Mouse (Mus musculus): ENCODE measurements around the gene Pgd. TPM values are rescaled to one million over a fixed set of nuclear protein-coding genes. Genes with fewer than 3 reads are reported as not detected.
"Not testable (repeated sequence)": the region's sequence is repeated elsewhere in the genome, so short reads cannot be mapped to it uniquely, and the experiment has no call there.

The Pgd gene
- 108 and 115 TPM in 2 replicates for polyA plus RNA-seq (2015; fragmentation: Nextera tagmentation; extraction: Ambion mirVana)

DNA sequence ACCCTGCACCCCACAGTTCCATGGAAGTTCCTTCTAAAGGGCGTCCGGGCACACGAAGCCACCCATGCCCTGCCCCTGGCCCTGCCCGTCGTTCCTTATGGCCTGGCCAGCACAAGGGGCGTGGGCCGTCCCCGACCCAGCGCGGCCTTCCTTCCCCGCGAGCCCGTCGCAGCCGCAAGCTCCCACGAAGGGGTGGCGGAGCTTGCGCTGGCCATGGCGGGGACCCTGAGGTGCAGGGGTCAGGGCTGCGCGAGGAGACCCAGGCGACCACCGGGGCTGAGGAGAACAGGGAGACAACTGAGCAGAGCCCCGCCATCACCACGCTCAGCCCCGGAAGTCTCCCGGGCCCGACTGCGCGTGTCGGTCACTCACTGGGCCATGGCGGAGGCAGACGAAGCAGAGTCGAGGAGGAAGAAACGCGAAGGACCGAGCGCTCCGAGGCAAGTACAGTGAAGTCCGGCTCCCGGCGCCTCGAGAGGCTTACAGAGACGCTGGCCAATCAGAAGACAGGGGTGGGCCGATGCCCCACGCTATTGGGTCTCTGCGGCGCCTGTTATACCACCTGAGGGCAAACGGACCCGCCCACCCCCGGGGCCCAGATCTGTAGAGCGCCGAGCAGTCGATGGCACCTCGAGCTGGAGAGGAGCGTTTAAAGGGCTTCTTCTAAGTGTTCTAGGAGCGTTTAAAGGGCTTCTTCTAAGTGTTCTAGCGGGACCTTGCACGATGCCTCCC, at the start of gene Pgd:
Gene Pgd, minus strand, starts transcription at position 557 of the 732 bp plus-strand sequence.
- H3K36me3 ChIP-seq (ENCODE audit: control insufficient read depth, insufficient read depth, low read length), result peaks cover 2% of the 10 kb centered on the region; the same call in 1 of the 2 replicates
- H3K27me3 ChIP-seq (ENCODE audit: control insufficient read depth, insufficient read depth, low read depth, low read length), result no peaks in the 10 kb centered on the region
- peak within 1 kb of the TSS; percentile 99 for H3K4me3 ChIP-seq (ENCODE audit: low read length)
- H3K9ac ChIP-seq (ENCODE audit: low read length), result peak within 1 kb of the TSS; percentile 91
- H3K27ac ChIP-seq (ENCODE audit: low read length), result peak within 1 kb of the TSS; percentile 88
- peak within 1 kb of the TSS; percentile 96 for H3K4me2 ChIP-seq (ENCODE audit: low read depth, low read length)
- WGBS, result under 1% methylated on average over 57 of the region's 59 CpGs
- H3K9me3 ChIP-seq (ENCODE audit: control insufficient read depth, low read length), result no peaks in the 10 kb centered on the region
- peak; percentile 100 for ATAC-seq (ENCODE audit: low read depth)
- peaks cover 8% of the 10 kb centered on the region for H3K4me1 ChIP-seq (replicated peaks; ENCODE audit: control insufficient read depth, insufficient read depth, low read length)

DNA sequence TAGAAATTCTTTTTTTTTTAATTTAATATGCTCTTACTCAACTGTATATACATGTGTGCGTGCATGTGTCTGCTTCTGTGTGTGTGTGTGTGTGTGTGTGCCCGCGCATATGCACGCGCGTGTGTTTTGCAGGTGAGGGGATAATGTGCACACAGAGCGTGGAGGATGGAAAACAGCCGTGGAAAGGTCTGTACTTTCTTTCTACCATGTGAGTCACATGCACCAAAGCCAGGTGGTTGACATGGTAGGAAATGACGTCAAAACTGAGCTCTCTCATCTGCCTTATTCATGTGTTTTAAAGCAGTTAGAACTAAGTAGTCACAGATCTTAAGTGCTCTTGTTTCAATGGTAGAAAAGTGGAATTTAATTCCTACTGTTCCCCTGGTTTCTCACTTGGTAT, 49.4 kb upstream of the Pgd start:
- H3K36me3 ChIP-seq (ENCODE audit: control insufficient read depth, insufficient read depth, low read length), result peaks cover 23% of the 10 kb centered on the region
- no peaks in the 10 kb centered on the region for H3K9me3 ChIP-seq (ENCODE audit: control insufficient read depth, low read length)
- H3K4me1 ChIP-seq (replicated peaks; ENCODE audit: control insufficient read depth, insufficient read depth, low read length), result no peaks in the 10 kb centered on the region
- no peak overlapping the region for H3K4me3 ChIP-seq (ENCODE audit: low read length)
- no peak overlapping the region for H3K4me2 ChIP-seq (ENCODE audit: low read depth, low read length)
- H3K27me3 ChIP-seq (ENCODE audit: control insufficient read depth, insufficient read depth, low read depth, low read length), result no peaks in the 10 kb centered on the region
- WGBS, result 87% methylated on average over 9 of the region's 9 CpGs
- ATAC-seq (ENCODE audit: low read depth), result no peak
- no peak overlapping the region for H3K9ac ChIP-seq (ENCODE audit: low read length)
- H3K27ac ChIP-seq (ENCODE audit: low read length), result no peak overlapping the region

DNA sequence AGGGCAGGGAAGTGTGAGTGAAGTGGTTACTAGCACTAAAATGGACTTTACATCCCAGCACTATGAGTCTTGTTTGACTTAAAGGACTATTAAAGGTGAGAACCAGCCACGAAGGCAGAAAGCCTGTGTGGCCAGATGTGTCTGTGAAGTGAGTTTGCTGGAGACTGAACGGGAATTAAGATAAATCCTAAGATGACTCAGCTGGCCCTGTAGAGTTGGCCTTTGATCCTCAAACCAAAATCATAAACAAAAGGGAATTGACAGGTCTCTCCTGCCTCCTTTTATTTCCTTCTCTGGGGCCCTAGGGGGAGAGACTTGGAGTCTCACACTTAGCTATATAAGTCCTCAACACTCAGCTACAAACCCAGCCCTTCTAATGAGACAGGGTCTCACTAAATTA, 48.8 kb upstream of the Pgd start:
- no peak for ATAC-seq (ENCODE audit: low read depth)
- 20% methylated on average over 2 of the region's 2 CpGs for WGBS
- H3K27me3 ChIP-seq (ENCODE audit: control insufficient read depth, insufficient read depth, low read depth, low read length), result no peaks in the 10 kb centered on the region
- no peaks in the 10 kb centered on the region for H3K9me3 ChIP-seq (ENCODE audit: control insufficient read depth, low read length)
- H3K27ac ChIP-seq (ENCODE audit: low read length), result no peak overlapping the region
- H3K36me3 ChIP-seq (ENCODE audit: control insufficient read depth, insufficient read depth, low read length), result peaks cover 22% of the 10 kb centered on the region
- no peak overlapping the region for H3K4me3 ChIP-seq (ENCODE audit: low read length)
- no peak overlapping the region for H3K4me2 ChIP-seq (ENCODE audit: low read depth, low read length)
- H3K4me1 ChIP-seq (replicated peaks; ENCODE audit: control insufficient read depth, insufficient read depth, low read length), result no peaks in the 10 kb centered on the region
- H3K9ac ChIP-seq (ENCODE audit: low read length), result no peak overlapping the region

DNA sequence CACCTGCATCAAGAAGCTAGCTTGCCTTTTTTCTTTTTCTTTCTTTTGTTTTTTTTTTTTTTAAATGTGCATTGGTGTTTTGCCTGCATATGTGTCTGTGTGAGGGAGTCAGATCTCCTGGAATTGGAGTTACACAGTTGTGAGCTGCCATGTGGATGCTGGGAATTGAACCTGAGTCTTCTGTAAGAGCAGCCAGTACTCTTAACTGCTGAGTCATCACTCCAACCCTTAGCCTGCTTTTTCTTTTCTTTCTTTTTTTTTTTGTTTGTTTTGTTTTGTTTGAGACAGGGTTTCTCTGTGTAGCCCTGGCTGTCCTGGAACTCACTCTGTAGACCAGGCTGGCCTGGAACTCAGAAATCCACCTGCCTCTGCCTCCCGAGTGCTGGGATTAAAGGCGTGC, 47.9 kb upstream of the Pgd start:
- H3K4me2 ChIP-seq (ENCODE audit: low read depth, low read length); H3K27me3 ChIP-seq (ENCODE audit: control insufficient read depth, insufficient read depth, low read depth, low read length); H3K9ac ChIP-seq (ENCODE audit: low read length); H3K9me3 ChIP-seq (ENCODE audit: control insufficient read depth, low read length); ATAC-seq (ENCODE audit: low read depth); H3K4me1 ChIP-seq (replicated peaks; ENCODE audit: control insufficient read depth, insufficient read depth, low read length); H3K4me3 ChIP-seq (ENCODE audit: low read length); H3K27ac ChIP-seq (ENCODE audit: low read length): not testable (repeated sequence)
- peaks cover 22% of the 10 kb centered on the region for H3K36me3 ChIP-seq (ENCODE audit: control insufficient read depth, insufficient read depth, low read length)
- 92% methylated on average over 2 of the region's 2 CpGs for WGBS

DNA sequence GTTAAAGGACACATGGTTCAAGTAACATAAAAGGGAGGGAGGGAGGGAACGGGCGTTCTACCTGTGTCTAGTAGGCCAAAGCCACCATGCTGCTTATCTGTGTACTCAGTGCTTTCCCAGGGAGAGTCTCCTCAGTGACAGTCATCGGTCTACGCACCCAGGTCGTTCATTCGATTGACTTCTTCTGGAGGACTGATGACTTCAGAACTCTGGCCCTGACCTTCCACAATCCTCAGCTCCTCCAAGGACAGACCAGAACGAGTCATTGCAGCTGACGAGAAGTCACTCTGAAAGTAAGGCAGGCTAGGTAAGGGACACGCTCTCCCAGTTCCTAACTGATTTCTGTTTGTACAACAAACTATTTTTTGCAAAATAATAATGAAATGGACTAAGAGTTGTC, 46.9 kb upstream of the Pgd start:
- H3K4me1 ChIP-seq (replicated peaks; ENCODE audit: control insufficient read depth, insufficient read depth, low read length), result no peaks in the 10 kb centered on the region
- no peak for ATAC-seq (ENCODE audit: low read depth)
- WGBS, result 93% methylated on average over 9 of the region's 9 CpGs
- no peak overlapping the region for H3K9ac ChIP-seq (ENCODE audit: low read length)
- H3K4me2 ChIP-seq (ENCODE audit: low read depth, low read length), result no peak overlapping the region
- no peak overlapping the region for H3K27ac ChIP-seq (ENCODE audit: low read length)
- no peaks in the 10 kb centered on the region for H3K27me3 ChIP-seq (ENCODE audit: control insufficient read depth, insufficient read depth, low read depth, low read length)
- no peaks in the 10 kb centered on the region for H3K9me3 ChIP-seq (ENCODE audit: control insufficient read depth, low read length)
- H3K36me3 ChIP-seq (ENCODE audit: control insufficient read depth, insufficient read depth, low read length), result peaks cover 22% of the 10 kb centered on the region
- H3K4me3 ChIP-seq (ENCODE audit: low read length), result no peak overlapping the region

DNA sequence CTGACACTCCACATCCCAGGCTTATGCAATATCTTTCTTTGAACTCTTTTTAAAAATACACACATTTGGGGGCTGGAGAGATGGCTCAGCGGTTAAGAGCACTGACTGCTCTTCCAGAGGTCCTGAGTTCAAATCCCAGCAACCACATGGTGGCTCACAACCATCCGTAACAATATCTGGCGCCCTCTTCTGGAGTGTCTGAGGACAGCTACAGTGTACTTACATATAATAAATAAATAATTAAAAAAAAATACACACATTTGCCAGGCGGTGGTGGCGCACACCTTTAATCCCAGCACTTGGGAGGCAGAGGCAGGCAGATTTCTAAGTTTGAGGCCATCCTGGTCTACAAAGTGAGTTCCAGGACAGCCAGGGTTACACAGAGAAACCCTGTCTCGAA, 44.9 kb upstream of the Pgd start:
- peaks cover 23% of the 10 kb centered on the region for H3K36me3 ChIP-seq (ENCODE audit: control insufficient read depth, insufficient read depth, low read length)
- ATAC-seq (ENCODE audit: low read depth); H3K9ac ChIP-seq (ENCODE audit: low read length); H3K4me2 ChIP-seq (ENCODE audit: low read depth, low read length); H3K27me3 ChIP-seq (ENCODE audit: control insufficient read depth, insufficient read depth, low read depth, low read length); H3K27ac ChIP-seq (ENCODE audit: low read length); H3K4me3 ChIP-seq (ENCODE audit: low read length); H3K4me1 ChIP-seq (replicated peaks; ENCODE audit: control insufficient read depth, insufficient read depth, low read length); H3K9me3 ChIP-seq (ENCODE audit: control insufficient read depth, low read length): not testable (repeated sequence)
- WGBS, result 93% methylated on average over 6 of the region's 6 CpGs

DNA sequence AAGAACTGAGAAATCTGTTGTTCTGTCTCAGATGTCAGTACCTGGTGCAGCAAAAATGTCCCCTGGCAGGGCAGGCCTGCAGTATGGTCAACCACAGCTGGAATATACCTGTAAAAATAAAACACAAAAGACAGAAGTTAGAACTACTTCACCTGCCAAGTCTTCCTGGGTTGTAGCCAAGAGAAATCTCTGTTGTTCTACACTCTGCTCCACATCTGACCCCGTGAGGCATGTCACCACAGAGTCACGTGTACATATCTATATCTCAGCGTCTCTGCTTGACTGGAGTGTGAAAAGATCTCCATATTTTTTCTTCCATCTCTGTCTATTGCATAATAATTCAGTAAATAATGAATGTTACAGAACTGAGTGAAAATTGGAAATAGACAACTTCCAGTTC, 35.9 kb upstream of the Pgd start:
- H3K4me3 ChIP-seq (ENCODE audit: low read length), result no peak overlapping the region
- no peak for ATAC-seq (ENCODE audit: low read depth)
- H3K9ac ChIP-seq (ENCODE audit: low read length), result no peak overlapping the region
- H3K9me3 ChIP-seq (ENCODE audit: control insufficient read depth, low read length), result no peaks in the 10 kb centered on the region
- H3K4me2 ChIP-seq (ENCODE audit: low read depth, low read length), result no peak overlapping the region
- WGBS, result 63% methylated on average over 3 of the region's 3 CpGs
- H3K27me3 ChIP-seq (ENCODE audit: control insufficient read depth, insufficient read depth, low read depth, low read length), result no peaks in the 10 kb centered on the region
- H3K27ac ChIP-seq (ENCODE audit: low read length), result no peak overlapping the region
- peaks cover 12% of the 10 kb centered on the region for H3K36me3 ChIP-seq (ENCODE audit: control insufficient read depth, insufficient read depth, low read length)
- no peaks in the 10 kb centered on the region for H3K4me1 ChIP-seq (replicated peaks; ENCODE audit: control insufficient read depth, insufficient read depth, low read length)

DNA sequence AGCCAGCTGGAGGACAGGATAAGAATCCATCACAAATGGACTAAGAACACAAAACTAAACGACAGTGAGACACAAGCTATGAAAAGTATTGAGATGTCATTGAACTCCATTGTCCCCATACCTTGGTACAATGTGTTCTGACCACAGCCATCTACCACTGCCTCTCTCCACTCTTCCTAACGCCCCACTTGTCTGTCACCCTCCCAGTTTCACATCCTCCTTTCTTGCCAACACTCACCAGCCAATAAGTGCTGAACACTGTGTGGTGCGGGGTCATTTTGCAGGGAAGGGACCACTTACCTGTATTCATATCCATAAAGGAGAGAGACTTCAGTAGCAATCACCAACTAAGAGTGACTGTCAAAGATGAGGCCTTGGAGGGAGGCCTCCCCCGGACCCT, 34.5 kb upstream of the Pgd start:
- H3K27ac ChIP-seq (ENCODE audit: low read length), result no peak overlapping the region
- H3K4me3 ChIP-seq (ENCODE audit: low read length), result no peak overlapping the region
- WGBS, result 86% methylated on average over 4 of the region's 4 CpGs
- no peak for ATAC-seq (ENCODE audit: low read depth)
- peaks cover 11% of the 10 kb centered on the region for H3K36me3 ChIP-seq (ENCODE audit: control insufficient read depth, insufficient read depth, low read length)
- no peaks in the 10 kb centered on the region for H3K4me1 ChIP-seq (replicated peaks; ENCODE audit: control insufficient read depth, insufficient read depth, low read length)
- H3K27me3 ChIP-seq (ENCODE audit: control insufficient read depth, insufficient read depth, low read depth, low read length), result no peaks in the 10 kb centered on the region
- H3K9me3 ChIP-seq (ENCODE audit: control insufficient read depth, low read length), result no peaks in the 10 kb centered on the region
- no peak overlapping the region for H3K9ac ChIP-seq (ENCODE audit: low read length)
- H3K4me2 ChIP-seq (ENCODE audit: low read depth, low read length), result no peak overlapping the region

DNA sequence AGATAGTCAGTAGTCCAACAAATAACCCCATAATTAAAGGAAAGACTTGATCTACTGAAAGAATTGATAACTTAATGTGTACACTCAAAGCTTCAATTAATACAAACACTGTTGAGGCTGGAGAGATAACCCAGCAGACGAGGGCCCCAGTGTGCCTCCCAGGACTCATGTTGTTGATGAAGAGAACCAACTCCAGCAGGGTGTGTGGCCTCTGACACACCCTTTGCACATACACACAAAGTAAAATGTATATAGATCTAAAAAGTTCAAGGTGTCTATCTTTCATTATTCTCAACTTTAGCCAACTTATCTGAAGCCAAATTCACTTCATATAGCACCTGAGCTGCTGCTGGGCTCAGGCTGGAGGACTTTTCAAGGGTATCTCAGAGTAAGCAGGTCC, 30.6 kb upstream of the Pgd start:
- H3K9me3 ChIP-seq (ENCODE audit: control insufficient read depth, low read length), result no peaks in the 10 kb centered on the region
- peaks cover 14% of the 10 kb centered on the region for H3K36me3 ChIP-seq (ENCODE audit: control insufficient read depth, insufficient read depth, low read length)
- WGBS, result 56% methylated on average over 1 of the region's 1 CpGs
- H3K27ac ChIP-seq (ENCODE audit: low read length), result no peak overlapping the region
- no peak overlapping the region for H3K9ac ChIP-seq (ENCODE audit: low read length)
- no peaks in the 10 kb centered on the region for H3K27me3 ChIP-seq (ENCODE audit: control insufficient read depth, insufficient read depth, low read depth, low read length)
- H3K4me2 ChIP-seq (ENCODE audit: low read depth, low read length), result no peak overlapping the region
- ATAC-seq (ENCODE audit: low read depth), result no peak
- no peak overlapping the region for H3K4me3 ChIP-seq (ENCODE audit: low read length)
- H3K4me1 ChIP-seq (replicated peaks; ENCODE audit: control insufficient read depth, insufficient read depth, low read length), result no peaks in the 10 kb centered on the region

All from lung, embryonic 16.5 days (tissue).